Mouse (Mus musculus): ENCODE data around the gene Ltbp4.

Gene Ltbp4

GRCm38 (mm10) chr7:27337175-27337853 lies at the start of gene Ltbp4:
Ltbp4 (minus strand) TSS chr7:27337692.
- peak; percentile 41 for DNase-seq (ENCODE audit: extremely low read depth, low read depth)

- peak; percentile 32 for DNase-seq (ENCODE audit: extremely low read depth, low read depth)
Measured at GRCm38 (mm10) chr7:27384731-27385130, 47.2 kb upstream of the Ltbp4 start.

GRCm38 (mm10) chr7:27384134-27384533 lies 46.6 kb upstream of the Ltbp4 start:
- no peak for DNase-seq (ENCODE audit: extremely low read depth, low read depth)

GRCm38 (mm10) chr7:27383233-27383632 lies 45.7 kb upstream of the Ltbp4 start:
- peak; percentile 69 for DNase-seq (ENCODE audit: extremely low read depth, low read depth)

- DNase-seq (ENCODE audit: extremely low read depth, low read depth) = no peak
Measured at GRCm38 (mm10) chr7:27381560-27381959, 44.1 kb upstream of the Ltbp4 start.

- DNase-seq (ENCODE audit: extremely low read depth, low read depth) = no peak
Measured at GRCm38 (mm10) chr7:27381009-27381408, 43.5 kb upstream of the Ltbp4 start.

GRCm38 (mm10) chr7:27379836-27380235 lies 42.3 kb upstream of the Ltbp4 start:
- no peak for DNase-seq (ENCODE audit: extremely low read depth, low read depth)

- DNase-seq (ENCODE audit: extremely low read depth, low read depth) = no peak
Measured at GRCm38 (mm10) chr7:27378431-27378830, 40.9 kb upstream of the Ltbp4 start.

GRCm38 (mm10) chr7:27375274-27375673 lies 37.8 kb upstream of the Ltbp4 start:
- no peak for DNase-seq (ENCODE audit: extremely low read depth, low read depth)

- DNase-seq (ENCODE audit: extremely low read depth, low read depth) = no peak
Measured at GRCm38 (mm10) chr7:27371715-27372462, 34.4 kb upstream of the Ltbp4 start.

- no peak for DNase-seq (ENCODE audit: extremely low read depth, low read depth)
Measured at GRCm38 (mm10) chr7:27369111-27369510, 31.6 kb upstream of the Ltbp4 start.

- DNase-seq (ENCODE audit: extremely low read depth, low read depth) = peak; percentile 26
Measured at GRCm38 (mm10) chr7:27367976-27368375, 30.5 kb upstream of the Ltbp4 start.

- no peak for DNase-seq (ENCODE audit: extremely low read depth, low read depth)
Measured at GRCm38 (mm10) chr7:27366082-27366844, 28.8 kb upstream of the Ltbp4 start.

GRCm38 (mm10) chr7:27364379-27364778 lies 26.9 kb upstream of the Ltbp4 start:
- no peak for DNase-seq (ENCODE audit: extremely low read depth, low read depth)

GRCm38 (mm10) chr7:27361283-27361946 lies 23.9 kb upstream of the Ltbp4 start:
- DNase-seq (ENCODE audit: extremely low read depth, low read depth) = peak; percentile 96

- no peak for DNase-seq (ENCODE audit: extremely low read depth, low read depth)
Measured at GRCm38 (mm10) chr7:27360749-27361148, 23.3 kb upstream of the Ltbp4 start.

- no peak for DNase-seq (ENCODE audit: extremely low read depth, low read depth)
Measured at GRCm38 (mm10) chr7:27359706-27360358, 22.3 kb upstream of the Ltbp4 start.

- no peak for DNase-seq (ENCODE audit: extremely low read depth, low read depth)
Measured at GRCm38 (mm10) chr7:27359162-27359561, 21.7 kb upstream of the Ltbp4 start.

- peak; percentile 97 for DNase-seq (ENCODE audit: extremely low read depth, low read depth)
Measured at GRCm38 (mm10) chr7:27357595-27357978, 20.1 kb upstream of the Ltbp4 start.

GRCm38 (mm10) chr7:27356861-27357594 lies 19.5 kb upstream of the Ltbp4 start, which contains the start of gene Gm20479:
Gm20479 (minus strand) TSS chr7:27357419.
- peak; percentile 78 for DNase-seq (ENCODE audit: extremely low read depth, low read depth)

Measured in MEL-GATA-1-ER (cell line).